Mouse (Mus musculus) heart, postnatal 10 days (tissue): ENCODE measurements at regions not wholly inside any gene's neighbourhood (a gene's known extent, or its start where the extent isn't known, plus 50 kb on each side); places are given as distances from the start of the nearest gene placed in this dataset.

Experiments used
- DNase-seq, 2 experiments: peaks; one replicate each; pipeline ENCODE4 v3.0.0; 2021
- intact Hi-C: fragments of 180-260 bp; cut with DNase I; formaldehyde crosslinking; loops from one replicate; pipeline ENCODE4 v1.15.1; 2025

DNA sequence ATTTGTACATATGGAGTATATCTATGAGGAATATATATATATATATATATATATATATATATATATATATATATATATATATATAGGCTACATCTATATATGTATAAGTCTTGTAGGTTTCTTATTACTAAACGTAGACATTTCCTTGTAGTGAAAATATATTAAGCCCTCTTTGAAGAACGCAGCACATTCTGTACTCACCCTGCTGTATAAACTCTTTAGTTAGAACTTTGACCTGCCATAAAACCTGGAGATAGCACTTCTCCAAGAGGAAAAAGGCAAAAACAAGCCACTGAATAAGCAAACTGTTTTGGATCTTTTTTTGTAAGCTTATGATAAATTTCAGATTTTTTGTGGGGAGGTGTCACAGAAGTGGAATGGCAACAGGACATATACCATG, 55.3 kb upstream of the Tent5a start:
- intact Hi-C loops: no loop called here
- DNase-seq: no peak

DNA sequence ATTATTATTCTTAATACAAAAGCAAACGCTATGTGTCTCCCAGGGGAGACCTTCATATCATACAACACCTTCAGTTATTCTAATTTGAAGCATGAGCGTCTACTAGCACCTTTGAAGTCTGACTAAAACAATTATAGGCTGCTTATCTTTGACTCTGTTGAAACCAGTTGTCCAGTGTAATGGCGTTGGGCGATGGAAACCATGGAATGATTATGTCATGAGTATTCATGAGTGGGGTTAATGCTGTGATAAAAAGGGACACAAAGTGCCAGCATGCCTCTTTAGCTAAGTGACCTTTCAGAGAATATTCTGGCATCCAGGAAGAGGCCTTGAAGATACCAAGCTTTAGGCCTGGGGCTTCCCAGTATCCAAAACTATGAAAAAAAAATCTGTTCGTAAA, 53.6 kb upstream of the Tent5a start:
- DNase-seq: peak; percentile 54 to 64
- intact Hi-C loops: no loop called here

DNA sequence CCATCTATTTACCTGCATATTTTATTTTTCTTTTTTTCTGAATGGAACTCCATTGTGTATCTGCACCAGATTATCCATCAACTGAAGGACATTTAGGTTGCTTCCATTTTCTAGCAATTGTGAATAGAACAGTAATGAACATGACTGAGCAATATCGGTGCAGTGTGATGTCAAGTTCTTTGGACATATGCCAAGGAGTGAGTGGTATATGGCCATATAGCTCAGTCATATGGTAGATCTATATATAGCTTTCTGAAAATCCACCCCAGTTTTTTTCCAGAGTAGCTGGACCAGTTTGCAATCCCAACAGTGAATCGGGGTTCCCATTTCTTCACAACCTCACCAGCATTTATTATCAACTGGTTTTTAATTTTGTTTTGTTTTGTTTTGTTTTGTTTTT, 52.0 kb upstream of the Tent5a start:
- intact Hi-C loops: no loop called here
- no peak for DNase-seq
